12 mouse cellular contexts compared by ENCODE assay signal in the genomic region with DNA sequence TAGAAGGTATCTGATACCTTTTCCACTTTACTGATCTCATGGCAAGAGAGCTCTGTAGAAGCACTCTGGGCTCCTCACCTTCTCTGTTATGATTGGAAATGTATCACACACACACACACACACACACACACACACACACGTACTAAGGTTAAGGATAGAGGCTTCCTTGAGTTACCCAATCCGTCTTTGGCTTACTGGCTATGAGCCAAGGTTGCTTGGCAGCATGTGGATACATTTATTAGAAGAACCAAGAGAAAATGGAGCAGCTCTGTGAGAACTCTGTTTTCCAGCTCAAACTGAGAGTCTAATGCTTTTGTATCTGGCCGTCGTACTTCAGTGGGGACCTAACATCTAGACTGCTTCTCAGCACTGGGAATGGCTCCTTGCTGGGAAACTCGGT. TPM values are rescaled to one million over a fixed set of nuclear protein-coding genes. Genes with fewer than 3 reads are reported as not detected.
DNase-seq lines count a peak whose midpoint lies in the region; ATAC-seq and TF ChIP-seq lines count a peak whose summit lies in the region.
"Had no signal": no experiment of that assay in that cellular context is flagged by ENCODE, and none has a peak within 500 bp of the region (broad histone marks: within the 10 kb centered on the region; RNA-seq: fewer than 3 reads in every experiment).

No protein-coding gene starts in this region.

- no peak for ATAC-seq in forebrain, embryonic 14.5 days
- ATAC-seq in forebrain, embryonic 16.5 days, result no peak
- no peak for ATAC-seq in midbrain, embryonic 13.5 days

- H3K9ac ChIP-seq in forebrain, embryonic 14.5 days (ENCODE audit: low read length), result no peak overlapping the region
- no peak overlapping the region for H3K9ac ChIP-seq in forebrain, embryonic 16.5 days (replicated peaks; ENCODE audit: low read depth, low read length)
- no peak overlapping the region for H3K9ac ChIP-seq in midbrain, embryonic 13.5 days (replicated peaks)
- H3K9ac ChIP-seq: stomach, embryonic 15.5 days had no signal

- 62% methylated on average over 5 of the region's 5 CpGs for WGBS in forebrain, embryonic 14.5 days
- 40% methylated on average over 5 of the region's 5 CpGs for WGBS in forebrain, embryonic 16.5 days
- 35% methylated on average over 5 of the region's 5 CpGs for WGBS in lung, adult 2 months
- WGBS in midbrain, embryonic 13.5 days, result 71% methylated on average over 5 of the region's 5 CpGs

- no peak for TF ChIP-seq POLR2A in lung, adult 2 months (IDR thresholded peaks at IDR 0.05; ENCODE audit: borderline replicate concordance, extremely low read depth, low read depth, low read length)

- H3K27ac ChIP-seq in forebrain, embryonic 14.5 days (ENCODE audit: low read depth, low read length), result no peak overlapping the region
- no peak overlapping the region for H3K27ac ChIP-seq in forebrain, embryonic 16.5 days (ENCODE audit: low read length)
- H3K27ac ChIP-seq in midbrain, embryonic 13.5 days, result no peak overlapping the region
- H3K27ac ChIP-seq: stomach, embryonic 15.5 days had no signal

- H3K4me1 ChIP-seq in forebrain, embryonic 14.5 days (ENCODE audit: control insufficient read depth, insufficient read depth, low read length), result no peaks in the 10 kb centered on the region
- H3K4me1 ChIP-seq in forebrain, embryonic 16.5 days (replicated peaks; ENCODE audit: control insufficient read depth, insufficient read depth, low read length), result peaks cover 2% of the 10 kb centered on the region; the same call in 1 of the 2 replicates
- H3K4me1 ChIP-seq in lung, adult 2 months (ENCODE audit: control insufficient read depth, insufficient read depth, low read length), result peaks cover 9% of the 10 kb centered on the region
- H3K4me1 ChIP-seq in midbrain, embryonic 13.5 days (replicated peaks), result no peaks in the 10 kb centered on the region

- DNase-seq in forebrain, embryonic 14.5 days (ENCODE audit: low spot score), result peak; percentile 53
- DNase-seq in lung, adult 18-20 months, result peak; percentile 40 to 71
- no peak for DNase-seq in lung, adult 2 months
- DNase-seq in cerebellum, postnatal 14 days, result peak; percentile 41 to 49
- DNase-seq in lung, postnatal 36 days, result peak; percentile 74
- DNase-seq in thymus, postnatal 4 days, result no peak
- DNase-seq: liver had no signal

- TF ChIP-seq CTCF in lung, adult 2 months (IDR thresholded peaks at IDR 0.05; ENCODE audit: insufficient read depth, low read length), result no peak

- H3K36me3 ChIP-seq in forebrain, embryonic 14.5 days (ENCODE audit: control insufficient read depth, insufficient read depth, low read length), result peaks cover 62% of the 10 kb centered on the region
- H3K36me3 ChIP-seq in forebrain, embryonic 16.5 days (ENCODE audit: control insufficient read depth, insufficient read depth), result peaks cover 19% of the 10 kb centered on the region
- H3K36me3 ChIP-seq in midbrain, embryonic 13.5 days, result peaks cover 92% of the 10 kb centered on the region
- H3K36me3 ChIP-seq: stomach, embryonic 15.5 days had no signal

- no peaks in the 10 kb centered on the region for H3K27me3 ChIP-seq in forebrain, embryonic 14.5 days (replicated peaks; ENCODE audit: control insufficient read depth, insufficient read depth, low read length)
- no peaks in the 10 kb centered on the region for H3K27me3 ChIP-seq in forebrain, embryonic 16.5 days (replicated peaks; ENCODE audit: control insufficient read depth, insufficient read depth, low read length)
- H3K27me3 ChIP-seq in midbrain, embryonic 13.5 days, result no peaks in the 10 kb centered on the region
- H3K27me3 ChIP-seq: stomach, embryonic 15.5 days had no signal

- no peak overlapping the region for H3K4me2 ChIP-seq in forebrain, embryonic 14.5 days (ENCODE audit: low read length)
- H3K4me2 ChIP-seq in forebrain, embryonic 16.5 days (ENCODE audit: low read length), result no peak overlapping the region
- H3K4me2 ChIP-seq in midbrain, embryonic 13.5 days (replicated peaks), result no peak overlapping the region
- H3K4me2 ChIP-seq: stomach, embryonic 15.5 days had no signal

- no peaks in the 10 kb centered on the region for H3K9me3 ChIP-seq in forebrain, embryonic 14.5 days (replicated peaks; ENCODE audit: control insufficient read depth, low read length)
- H3K9me3 ChIP-seq in forebrain, embryonic 16.5 days (ENCODE audit: control insufficient read depth, low read length), result no peaks in the 10 kb centered on the region
- no peaks in the 10 kb centered on the region for H3K9me3 ChIP-seq in midbrain, embryonic 13.5 days
- H3K9me3 ChIP-seq: heart, embryonic 10.5 days; stomach, embryonic 15.5 days had no signal

- H3K4me3 ChIP-seq in forebrain, embryonic 14.5 days (ENCODE audit: low read depth, low read length), result no peak overlapping the region
- no peak overlapping the region for H3K4me3 ChIP-seq in forebrain, embryonic 16.5 days (replicated peaks; ENCODE audit: low read length)
- no peak overlapping the region for H3K4me3 ChIP-seq in lung, adult 2 months (replicated peaks; ENCODE audit: extremely low read depth, low read depth, low read length)
- H3K4me3 ChIP-seq in midbrain, embryonic 13.5 days (replicated peaks), result no peak overlapping the region
- H3K4me3 ChIP-seq: heart, embryonic 10.5 days; stomach, embryonic 15.5 days had no signal

RNA-seq across cellular contexts. Expression of a gene that starts 30.4 kb away (rescaled TPM):
- not detected in 2 replicates for polyA plus RNA-seq in forebrain, embryonic 14.5 days (2014; fragmentation: Nextera tagmentation; extraction: Ambion mirVana)
- not detected in 2 replicates for polyA plus RNA-seq in forebrain, embryonic 16.5 days (2015; fragmentation: Nextera tagmentation; extraction: Ambion mirVana)
- 8.5 and 27.2 TPM in 2 replicates for polyA plus RNA-seq in lung, adult 2 months (2012; rRNA removed)
- 0.17 TPM in 1 of 2 replicates, not detected in the other for polyA plus RNA-seq in midbrain, embryonic 13.5 days (2015; fragmentation: Nextera tagmentation; extraction: Ambion mirVana)
- polyA plus RNA-seq: neural tube, embryonic 14.5 days had no signal

RNA-seq across cellular contexts. Expression of a gene that starts 41.6 kb away (rescaled TPM):
- polyA plus RNA-seq in forebrain, embryonic 14.5 days (2014; fragmentation: Nextera tagmentation; extraction: Ambion mirVana), result 0.15 TPM in 1 of 2 replicates, not detected in the other
- 0.19 and 0.24 TPM in 2 replicates for polyA plus RNA-seq in forebrain, embryonic 16.5 days (2015; fragmentation: Nextera tagmentation; extraction: Ambion mirVana)
- polyA plus RNA-seq in lung, adult 2 months (2012; rRNA removed), result 6.0 and 18.5 TPM in 2 replicates
- 0.35 and 0.42 TPM in 2 replicates for polyA plus RNA-seq in midbrain, embryonic 13.5 days (2015; fragmentation: Nextera tagmentation; extraction: Ambion mirVana)
- polyA plus RNA-seq: neural tube, embryonic 14.5 days had no signal

Comparison
In these comparisons a context has a peak if more than half of its experiments do, and no peak if none do; other contexts are left out.
1. DNase-seq: peak in forebrain, embryonic 14.5 days (single experiment), lung, adult 18-20 months (2 of 2), cerebellum, postnatal 14 days (2 of 2) and lung, postnatal 36 days (single experiment); none in lung, adult 2 months (single experiment) and thymus, postnatal 4 days (single experiment).